Mouse (Mus musculus) stomach, embryonic 14.5 days (tissue): ENCODE measurements at regions not wholly inside any gene's neighbourhood (a gene's known extent, or its start where the extent isn't known, plus 50 kb on each side); places are given as distances from the start of the nearest gene placed in this dataset.

Source experiments
- ATAC-seq: fragments of 200-750 bp; cut with Nextera tagmentation; 2 replicates; pipeline ENCODE4 v1.8.0; 2017; ENCODE audit warnings: low read depth, moderate TSS enrichment; ENCODE audit not compliant: insufficient number of reproducible peaks, insufficient read depth, low FRiP score
- H3K27ac ChIP-seq: fragments of 300-500 bp; sonication (generic); 2 replicates; pipeline ENCODE4 v1.5.1; 2014; ENCODE audit warnings: mild to moderate bottlenecking, low read length, moderate library complexity, mixed read lengths
- H3K27me3 ChIP-seq: fragments of 300-500 bp; sonication (generic); 2 replicates; pipeline ENCODE4 v1.6.1; 2014; ENCODE audit warnings: low read length, control low read depth, mixed read lengths; ENCODE audit not compliant: control insufficient read depth, insufficient read depth
- H3K36me3 ChIP-seq: fragments of 300-500 bp; sonication (generic); 2 replicates; pipeline ENCODE4 v1.6.1; 2014; ENCODE audit warnings: mild to moderate bottlenecking, control low read depth, low read length, moderate library complexity, mixed read lengths; ENCODE audit not compliant: control insufficient read depth, insufficient read depth
- H3K4me1 ChIP-seq: fragments of 300-500 bp; sonication (generic); 2 replicates; pipeline ENCODE4 v1.6.1; 2014; ENCODE audit warnings: low read length, control low read depth, mixed read lengths; ENCODE audit not compliant: control insufficient read depth, insufficient read depth
- H3K4me2 ChIP-seq: fragments of 300-500 bp; sonication (generic); replicated peaks from 2 replicates; pipeline ENCODE4 v1.6.1; 2014; ENCODE audit warnings: low read depth, low read length, control low read depth
- H3K4me3 ChIP-seq: fragments of 300-500 bp; sonication (generic); 2 replicates; pipeline ENCODE4 v1.5.1; 2014; ENCODE audit warnings: low read depth, low read length, control low read depth
- H3K9ac ChIP-seq: fragments of 300-500 bp; sonication (generic); replicated peaks from 2 replicates; pipeline ENCODE4 v1.6.1; 2014; ENCODE audit warnings: low read depth, mild to moderate bottlenecking, control low read depth, low read length, moderate library complexity, mixed read lengths
- H3K9me3 ChIP-seq: fragments of 300-500 bp; sonication (generic); 2 replicates; pipeline ENCODE4 v1.6.1; 2016; ENCODE audit warnings: low read depth, low read length, control low read depth; ENCODE audit not compliant: control insufficient read depth
- WGBS: fragments of 180-500 bp; shearing (Covaris S2); extraction: QIAGEN DNeasy Blood & Tissue Kit; methylation state at CpG from one replicate; pipeline ENCODE4 v1.1.7; 2014; 5-methylcytosine and 5-hydroxymethylcytosine counted together

DNA sequence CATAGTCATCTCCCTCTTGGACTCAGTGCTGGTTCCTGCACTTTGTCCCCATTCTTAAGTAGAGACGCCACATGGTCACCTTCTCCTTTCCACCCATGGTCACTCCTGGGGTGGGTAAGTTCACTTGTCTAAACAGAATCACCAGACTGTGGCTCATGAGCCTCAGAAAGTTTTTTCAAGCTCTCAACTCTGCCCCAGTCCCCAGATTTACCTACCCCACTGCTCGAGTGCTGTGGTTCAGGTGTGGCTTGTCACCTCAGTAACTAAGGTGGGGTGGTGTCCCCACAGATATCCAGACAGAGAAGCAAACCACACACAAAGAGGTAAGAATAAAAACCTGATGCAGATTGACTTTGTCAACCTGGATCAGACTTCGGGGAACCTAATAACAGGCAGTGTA, 87.6 kb downstream of the Rpl10-ps3 start:
- Histone ChIP-seq H3K4me3 (no peak overlapping the region), H3K9me3 (no peaks in the 10 kb centered on the region), H3K9ac (no peak overlapping the region), H3K4me1 (no peaks in the 10 kb centered on the region), H3K27ac (no peak overlapping the region), H3K36me3 (no peaks in the 10 kb centered on the region), H3K27me3 (no peaks in the 10 kb centered on the region), H3K4me2 (no peak overlapping the region)
- no peak for ATAC-seq
- WGBS = 81% methylated on average over 3 of the region's 3 CpGs

DNA sequence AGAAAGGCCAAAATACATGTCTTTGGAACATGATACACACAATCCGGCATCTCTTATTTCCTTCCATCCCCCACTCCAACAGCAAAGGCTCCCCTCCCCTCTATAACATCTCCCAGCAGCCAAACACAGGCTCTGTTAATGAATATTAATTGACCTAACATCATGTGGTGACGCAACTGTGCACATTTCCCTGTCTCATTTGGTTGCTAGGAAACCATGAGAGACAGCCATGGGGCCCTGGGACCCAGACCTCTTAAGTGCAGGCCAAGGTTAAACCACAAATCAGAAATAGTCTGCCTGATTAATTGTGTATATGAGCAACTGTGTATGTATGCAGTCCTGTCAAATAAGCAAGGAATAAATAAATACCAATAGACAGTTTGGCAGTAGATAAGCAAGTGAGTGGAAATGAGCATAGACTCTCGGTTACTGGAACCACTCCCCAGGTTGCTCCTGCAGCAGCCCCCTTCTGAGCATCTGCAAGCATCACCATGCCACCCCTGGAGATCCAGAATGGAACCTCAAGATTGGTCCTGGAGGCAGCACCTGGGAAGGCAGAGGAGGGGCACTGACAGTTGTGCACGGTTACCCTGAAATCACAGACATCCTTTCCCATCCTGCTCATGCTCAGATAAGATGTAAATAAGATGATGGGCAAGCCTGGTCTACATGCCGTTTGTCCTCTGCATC, 99.6 kb downstream of the Rpl10-ps3 start:
- no peak overlapping the region for H3K9ac ChIP-seq
- no peaks in the 10 kb centered on the region for H3K27me3 ChIP-seq
- peaks cover 5% of the 10 kb centered on the region; the same call in 1 of the 2 replicates for H3K4me1 ChIP-seq
- no peak overlapping the region for H3K4me3 ChIP-seq
- no peaks in the 10 kb centered on the region for H3K9me3 ChIP-seq
- H3K4me2 ChIP-seq = no peak overlapping the region
- no peak for ATAC-seq
- 41% methylated on average over 5 of the region's 5 CpGs for WGBS
- H3K27ac ChIP-seq = no peak overlapping the region
- H3K36me3 ChIP-seq = no peaks in the 10 kb centered on the region

DNA sequence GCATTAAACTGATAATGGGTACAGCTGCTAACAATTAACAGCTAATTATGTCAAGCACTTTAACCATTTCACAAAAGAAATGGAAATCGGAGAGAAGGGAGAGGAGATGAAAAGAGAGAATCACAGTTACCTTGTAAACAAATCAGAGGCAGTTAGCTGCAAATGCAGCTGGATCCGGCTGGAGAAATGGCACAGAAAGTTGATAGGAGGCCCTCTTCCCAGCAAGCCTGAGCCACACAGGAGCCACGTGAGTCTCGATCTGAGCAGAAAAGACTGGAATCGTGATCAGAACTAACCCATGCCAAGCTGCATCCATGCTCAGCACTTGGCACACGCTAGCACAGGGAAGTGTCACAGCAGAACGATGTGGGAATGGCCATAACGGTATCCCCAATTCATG, 103.8 kb downstream of the Rpl10-ps3 start:
- no peak overlapping the region for H3K9ac ChIP-seq
- WGBS = 52% methylated on average over 8 of the region's 8 CpGs

DNA sequence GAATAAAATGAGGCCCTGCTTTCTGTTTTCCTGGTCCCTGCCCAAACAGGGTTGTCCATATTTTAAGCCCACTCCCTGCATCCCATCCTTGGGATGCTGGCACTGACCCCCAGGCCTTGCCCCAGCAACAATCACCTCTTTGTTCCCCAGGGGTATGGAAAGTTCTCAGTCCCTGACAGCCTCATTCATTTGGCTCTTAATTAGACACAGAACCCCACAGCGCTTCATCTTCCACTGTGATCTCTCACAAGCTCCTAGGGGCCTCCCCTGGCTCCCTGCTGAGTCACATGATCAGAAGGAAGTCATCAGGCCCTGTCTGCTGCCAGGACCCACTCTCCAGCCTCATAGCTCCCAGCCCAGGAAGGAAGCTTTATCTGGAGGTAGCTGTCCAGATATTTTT, 108.9 kb downstream of the Rpl10-ps3 start:
- WGBS = 50% methylated on average over 1 of the region's 1 CpGs
- H3K4me2 ChIP-seq = no peak overlapping the region

More for the DNA sequence above, 103.8 kb downstream of the Rpl10-ps3 start:
- Histone ChIP-seq H3K9me3 (no peaks in the 10 kb centered on the region), H3K4me1 (peaks cover 5% of the 10 kb centered on the region; the same call in 1 of the 2 replicates), H3K36me3 (no peaks in the 10 kb centered on the region), H3K4me3 (no peak overlapping the region), H3K27ac (no peak overlapping the region), H3K27me3 (no peaks in the 10 kb centered on the region), H3K4me2 (no peak overlapping the region)
- ATAC-seq = no peak

DNA sequence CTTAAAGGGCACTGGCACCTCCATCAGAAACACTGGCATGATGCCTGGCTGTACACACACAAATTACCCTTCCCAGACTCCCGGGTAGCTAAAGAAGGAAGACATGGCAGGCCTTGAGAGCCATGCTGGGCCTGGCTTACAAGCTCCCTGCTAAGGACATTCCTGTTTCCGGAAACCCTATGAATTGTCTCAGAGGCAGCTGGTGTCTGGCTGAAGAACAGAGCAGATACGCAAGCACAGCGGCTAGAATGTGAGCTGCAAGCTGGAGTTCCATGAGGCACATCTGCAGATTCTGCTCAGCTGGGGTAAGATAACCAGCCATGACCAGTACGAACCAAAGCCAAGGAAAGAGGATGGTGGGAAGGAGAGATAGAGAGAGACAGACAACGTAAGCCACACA, 110.1 kb downstream of the Rpl10-ps3 start:
- no peak for ATAC-seq
- no peaks in the 10 kb centered on the region for H3K27me3 ChIP-seq
- 86% methylated on average over 6 of the region's 6 CpGs for WGBS
- no peaks in the 10 kb centered on the region for H3K9me3 ChIP-seq
- H3K9ac ChIP-seq = no peak overlapping the region
- 0 out of 2 replicates have a peak, but pooled peaks cover 2% of the 10 kb centered on the region for H3K4me1 ChIP-seq
- no peak overlapping the region for H3K27ac ChIP-seq
- H3K4me3 ChIP-seq = no peak overlapping the region
- no peaks in the 10 kb centered on the region for H3K36me3 ChIP-seq
- no peak overlapping the region for H3K4me2 ChIP-seq

More for the DNA sequence above, 108.9 kb downstream of the Rpl10-ps3 start:
- no peaks in the 10 kb centered on the region for H3K9me3 ChIP-seq
- ATAC-seq = no peak
- H3K36me3 ChIP-seq = no peaks in the 10 kb centered on the region
- H3K27ac ChIP-seq = no peak overlapping the region
- no peak overlapping the region for H3K4me3 ChIP-seq
- no peak overlapping the region for H3K9ac ChIP-seq
- 0 out of 2 replicates have a peak, but pooled peaks cover 2% of the 10 kb centered on the region for H3K4me1 ChIP-seq
- H3K27me3 ChIP-seq = no peaks in the 10 kb centered on the region

DNA sequence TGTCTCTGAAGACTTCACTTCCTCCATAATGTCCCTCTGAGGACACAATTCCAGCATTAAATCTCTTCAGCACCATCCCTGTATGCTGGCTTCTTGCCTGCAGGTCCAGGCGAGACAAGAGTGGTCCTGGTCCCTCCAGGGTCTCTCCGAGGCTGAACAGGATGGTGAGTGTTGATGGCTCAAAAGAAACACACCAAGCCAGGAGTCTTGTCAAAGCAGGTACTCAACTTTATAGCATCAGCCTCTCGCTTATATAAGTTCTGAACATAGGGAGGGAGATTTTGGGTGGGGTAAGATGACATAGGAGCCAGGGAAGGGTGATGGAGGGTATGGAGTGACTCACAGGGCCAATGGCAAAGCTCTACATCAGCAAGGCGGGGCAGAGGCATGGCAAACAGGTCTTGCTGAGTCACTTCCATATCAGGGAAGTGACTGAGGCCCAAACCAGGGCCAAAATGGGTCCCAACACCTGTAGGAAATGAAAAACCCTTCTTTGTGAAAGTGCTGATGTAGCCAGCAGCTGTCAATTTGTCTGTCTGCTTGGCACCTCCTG, 111.7 kb downstream of the Rpl10-ps3 start:
- WGBS = 85% methylated on average over 4 of the region's 4 CpGs
- H3K4me3 ChIP-seq = no peak overlapping the region
- H3K27me3 ChIP-seq = no peaks in the 10 kb centered on the region
- no peak overlapping the region for H3K27ac ChIP-seq
- H3K9ac ChIP-seq = no peak overlapping the region
- H3K9me3 ChIP-seq = no peaks in the 10 kb centered on the region
- no peak for ATAC-seq
- H3K4me2 ChIP-seq = no peak overlapping the region
- H3K4me1 ChIP-seq = 0 out of 2 replicates have a peak, but pooled peaks cover 2% of the 10 kb centered on the region
- no peaks in the 10 kb centered on the region for H3K36me3 ChIP-seq

DNA sequence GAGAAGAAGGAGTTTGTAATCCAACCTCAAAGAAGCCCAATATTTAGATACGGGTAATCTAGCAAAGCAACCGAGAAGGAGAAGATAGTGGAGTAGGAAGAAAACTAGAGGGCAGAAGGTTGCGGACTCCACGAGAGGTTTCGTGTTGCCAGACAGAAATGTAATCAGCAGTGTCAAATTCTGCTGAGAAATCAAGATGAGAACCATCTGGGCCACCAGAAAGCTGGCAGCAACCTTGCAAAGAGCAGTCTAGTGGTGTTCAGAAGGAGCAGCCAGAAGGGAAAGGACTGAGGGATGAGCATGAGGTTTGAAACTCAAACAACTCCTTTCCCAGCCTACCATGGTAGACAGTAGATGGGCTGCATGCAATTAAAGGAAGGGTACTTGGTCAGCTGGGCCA, 134.3 kb downstream of the Rpl10-ps3 start:
- ATAC-seq = no peak
- H3K9ac ChIP-seq = no peak overlapping the region
- H3K36me3 ChIP-seq = no peaks in the 10 kb centered on the region
- no peak overlapping the region for H3K27ac ChIP-seq
- no peaks in the 10 kb centered on the region for H3K27me3 ChIP-seq
- H3K9me3 ChIP-seq = no peaks in the 10 kb centered on the region
- 51% methylated on average over 5 of the region's 5 CpGs for WGBS
- no peaks in the 10 kb centered on the region for H3K4me1 ChIP-seq
- H3K4me2 ChIP-seq = no peak overlapping the region
- H3K4me3 ChIP-seq = no peak overlapping the region

DNA sequence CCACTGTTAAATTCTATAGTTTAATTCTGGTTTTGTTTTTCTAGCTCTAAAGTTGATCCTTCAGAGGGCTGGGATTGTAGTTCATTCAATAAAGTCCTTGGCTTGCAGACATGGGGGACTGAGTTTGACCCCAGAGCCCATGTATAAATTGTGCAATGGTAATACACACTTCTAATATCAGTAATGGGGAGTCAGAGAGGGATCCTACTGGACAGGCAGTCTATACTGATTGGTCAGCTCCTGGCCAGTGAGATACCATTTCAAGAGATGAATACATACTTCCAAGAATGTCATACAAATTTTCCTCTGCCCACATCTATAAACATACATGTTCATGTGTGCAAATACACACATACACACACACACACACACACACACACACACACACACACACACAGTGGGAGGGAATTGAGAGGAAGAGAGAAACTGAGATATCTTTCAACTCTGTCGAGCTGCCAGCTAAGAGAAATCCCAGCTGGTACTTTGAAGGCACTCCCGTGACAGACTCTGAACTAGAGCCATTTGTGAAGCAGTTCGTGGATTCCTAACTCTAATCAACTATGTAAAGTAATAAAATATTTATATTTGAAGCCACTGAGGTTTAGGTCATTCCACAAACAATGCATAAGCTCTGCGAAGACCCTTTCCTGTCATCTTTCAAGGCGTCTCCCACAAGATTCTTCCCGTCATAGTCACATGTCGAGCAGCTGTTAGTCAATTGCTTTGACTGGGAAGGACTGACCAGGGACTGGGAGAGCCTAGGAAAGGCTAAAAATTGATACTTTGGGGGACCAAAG, 145.1 kb downstream of the Rpl10-ps3 start:
- peak; percentile 37; the same call in 1 of the 2 replicates for ATAC-seq
- Histone ChIP-seq H3K27me3 (no peaks in the 10 kb centered on the region), H3K27ac (peak overlapping the region; percentile 34)

More for the DNA sequence above, 145.1 kb downstream of the Rpl10-ps3 start:
- Histone ChIP-seq H3K9ac (no peak overlapping the region), H3K36me3 (no peaks in the 10 kb centered on the region), H3K9me3 (no peaks in the 10 kb centered on the region), H3K4me2 (no peak overlapping the region), H3K4me1 (no peaks in the 10 kb centered on the region), H3K4me3 (no peak overlapping the region)
- WGBS = 31% methylated on average over 7 of the region's 7 CpGs
